Mouse (Mus musculus): ENCODE results near the gene Zdhhc7.

Zdhhc7 gene

GRCm38 (mm10) chr8:120101068-120101972, at the start of gene Zdhhc7:
Zdhhc7 (minus strand) TSS chr8:120101482.
- peak; percentile 74 for DNase-seq (ENCODE audit: low spot score)

- no peak for DNase-seq (ENCODE audit: low spot score)
Observed at GRCm38 (mm10) chr8:120150028-120150427, 48.7 kb upstream of the Zdhhc7 start.

GRCm38 (mm10) chr8:120146051-120146450, 44.8 kb upstream of the Zdhhc7 start:
- DNase-seq (ENCODE audit: low spot score) = no peak

GRCm38 (mm10) chr8:120144652-120145301, 43.5 kb upstream of the Zdhhc7 start:
- DNase-seq (ENCODE audit: low spot score) = no peak

GRCm38 (mm10) chr8:120143911-120144651, 42.8 kb upstream of the Zdhhc7 start:
- peak; percentile 40 for DNase-seq (ENCODE audit: low spot score)

GRCm38 (mm10) chr8:120140769-120141168, 39.5 kb upstream of the Zdhhc7 start:
- no peak for DNase-seq (ENCODE audit: low spot score)

- no peak for DNase-seq (ENCODE audit: low spot score)
Observed at GRCm38 (mm10) chr8:120138958-120139357, 37.7 kb upstream of the Zdhhc7 start.

- no peak for DNase-seq (ENCODE audit: low spot score)
Observed at GRCm38 (mm10) chr8:120136618-120137017, 35.3 kb upstream of the Zdhhc7 start.

- DNase-seq (ENCODE audit: low spot score) = no peak
Observed at GRCm38 (mm10) chr8:120135687-120136086, 34.4 kb upstream of the Zdhhc7 start.

- no peak for DNase-seq (ENCODE audit: low spot score)
Observed at GRCm38 (mm10) chr8:120133169-120133568, 31.9 kb upstream of the Zdhhc7 start.

GRCm38 (mm10) chr8:120131158-120131557, 29.9 kb upstream of the Zdhhc7 start:
- no peak for DNase-seq (ENCODE audit: low spot score)

- no peak for DNase-seq (ENCODE audit: low spot score)
Observed at GRCm38 (mm10) chr8:120129547-120129946, 28.3 kb upstream of the Zdhhc7 start.

- no peak for DNase-seq (ENCODE audit: low spot score)
Observed at GRCm38 (mm10) chr8:120126357-120127161, 25.3 kb upstream of the Zdhhc7 start.

- DNase-seq (ENCODE audit: low spot score) = no peak
Observed at GRCm38 (mm10) chr8:120124836-120125389, 23.6 kb upstream of the Zdhhc7 start.

- no peak for DNase-seq (ENCODE audit: low spot score)
Observed at GRCm38 (mm10) chr8:120124261-120124660, 23.0 kb upstream of the Zdhhc7 start.

- no peak for DNase-seq (ENCODE audit: low spot score)
Observed at GRCm38 (mm10) chr8:120120951-120121350, 19.7 kb upstream of the Zdhhc7 start.

GRCm38 (mm10) chr8:120119931-120120330, 18.6 kb upstream of the Zdhhc7 start:
- no peak for DNase-seq (ENCODE audit: low spot score)

GRCm38 (mm10) chr8:120119429-120119828, 18.1 kb upstream of the Zdhhc7 start:
- DNase-seq (ENCODE audit: low spot score) = no peak

- no peak for DNase-seq (ENCODE audit: low spot score)
Observed at GRCm38 (mm10) chr8:120118847-120119246, 17.6 kb upstream of the Zdhhc7 start.

GRCm38 (mm10) chr8:120118162-120118561, 16.9 kb upstream of the Zdhhc7 start:
- no peak for DNase-seq (ENCODE audit: low spot score)

GRCm38 (mm10) chr8:120116600-120116999, 15.3 kb upstream of the Zdhhc7 start:
- DNase-seq (ENCODE audit: low spot score) = no peak

Data from ovary, adult 18-20 months (tissue).